Mouse (Mus musculus) neural tube, embryonic 11.5 days (tissue): ENCODE measurements around the gene Fam124a. TPM values are rescaled to one million over a fixed set of nuclear protein-coding genes. Genes with fewer than 3 reads are reported as not detected.
A peak's percentile ranks its signal among the peaks of the same experiment; 100 is the strongest.
"Not testable (repeated sequence)": the region's sequence is repeated elsewhere in the genome, so short reads cannot be mapped to it uniquely, and the experiment has no call there.

Experiments
- ATAC-seq: fragments of 200-750 bp; cut with Nextera tagmentation; 2 replicates; pipeline ENCODE4 v1.8.0; 2017; ENCODE audit warnings: moderate number of reproducible peaks, mild to moderate bottlenecking, moderate TSS enrichment, moderate library complexity; ENCODE audit not compliant: insufficient read depth, low FRiP score, low TSS enrichment
- DNase-seq: peaks from one replicate; pipeline ENCODE4 v3.0.0-alpha.2; 2015; ENCODE audit warnings: low spot score
- H3K27ac ChIP-seq: fragments of 300-500 bp; sonication (generic); 2 replicates; pipeline ENCODE4 v1.5.1; 2014; ENCODE audit warnings: low read depth, mild to moderate bottlenecking, low read length
- H3K27me3 ChIP-seq: fragments of 300-500 bp; sonication (generic); 2 replicates; pipeline ENCODE4 v1.6.1; 2014; ENCODE audit warnings: mild to moderate bottlenecking, low read length, mixed read lengths; ENCODE audit not compliant: control insufficient read depth, insufficient read depth
- H3K36me3 ChIP-seq: fragments of 300-500 bp; sonication (generic); 2 replicates; pipeline ENCODE4 v1.6.1; 2014; ENCODE audit warnings: mild to moderate bottlenecking, low read length, moderate library complexity, mixed read lengths; ENCODE audit not compliant: control insufficient read depth, insufficient read depth
- H3K4me1 ChIP-seq: fragments of 300-500 bp; sonication (generic); 2 replicates; pipeline ENCODE4 v1.6.1; 2014; ENCODE audit warnings: low read length, mixed read lengths; ENCODE audit not compliant: control insufficient read depth, insufficient read depth
- H3K4me2 ChIP-seq: fragments of 300-500 bp; sonication (generic); 2 replicates; pipeline ENCODE4 v1.6.1; 2014; ENCODE audit warnings: low read depth, mild to moderate bottlenecking, moderate library complexity
- H3K4me3 ChIP-seq: fragments of 300-500 bp; sonication (generic); 2 replicates; pipeline ENCODE4 v1.5.1; 2014; ENCODE audit warnings: low read depth, low read length
- H3K9ac ChIP-seq: fragments of 300-500 bp; sonication (generic); 2 replicates; pipeline ENCODE4 v1.6.1; 2014; ENCODE audit warnings: mild to moderate bottlenecking, low read length
- H3K9me3 ChIP-seq: fragments of 300-500 bp; sonication (generic); 2 replicates; pipeline ENCODE4 v1.6.1; 2016; ENCODE audit warnings: low read length; ENCODE audit not compliant: control insufficient read depth
- WGBS: fragments of 180-500 bp; shearing (Covaris S2); extraction: QIAGEN DNeasy Blood & Tissue Kit; methylation state at CpG from one replicate; pipeline ENCODE4 v1.1.7; 2014; 5-methylcytosine and 5-hydroxymethylcytosine counted together
- polyA plus RNA-seq: library from polyadenylated mRNA; unstranded; fragments of >200 nt; fragmentation: Nextera tagmentation; extraction: Ambion mirVana; gene quantifications from 2 replicates; pipeline ENCODE4 v1.2.1, GENCODE M21; 2014

Gene Fam124a
- polyA plus RNA-seq, 1 experiment from 2014 or later, result 4.6 TPM

DNA sequence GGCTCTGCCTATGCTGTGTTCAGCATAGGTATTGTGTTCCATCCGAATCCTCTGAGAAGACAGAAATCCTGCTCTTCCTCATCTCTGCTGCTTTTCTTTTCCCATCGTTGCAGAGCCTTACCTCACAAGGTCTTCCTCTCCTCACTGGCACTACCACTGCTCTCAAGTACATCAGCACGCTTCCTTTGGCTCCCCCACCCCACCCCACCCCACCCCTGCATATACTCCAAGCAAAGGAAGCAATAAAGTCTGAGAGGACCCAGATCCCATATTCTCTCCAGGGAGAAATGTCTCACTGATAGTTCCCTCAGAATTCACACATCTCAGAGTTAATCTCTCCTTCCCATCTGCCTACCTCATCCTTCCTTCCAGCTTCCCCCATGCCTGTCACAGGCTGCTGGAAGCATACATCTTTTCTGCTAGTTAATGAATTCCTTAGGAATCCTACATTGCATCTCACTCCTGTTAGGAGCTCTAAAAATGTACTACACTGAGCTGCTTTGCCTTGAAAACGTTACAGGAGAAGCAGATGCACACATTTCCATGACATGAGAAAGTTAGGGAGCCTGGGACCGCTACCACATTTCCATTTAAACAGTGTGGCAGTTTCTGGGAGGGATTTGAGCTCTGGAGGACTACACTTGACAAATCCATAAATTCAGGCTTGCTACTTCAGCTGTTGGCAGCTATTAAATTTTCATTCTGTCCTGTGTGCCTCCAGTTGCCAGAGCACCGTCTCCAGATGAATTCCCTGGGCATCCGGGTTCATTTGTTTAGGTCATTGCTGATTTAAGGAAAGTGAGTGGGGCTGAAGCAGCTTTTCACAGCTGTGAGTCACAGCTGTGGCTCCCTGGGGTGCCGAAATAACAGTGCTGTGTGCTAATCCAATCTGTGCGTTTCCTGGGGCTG is 82.2 kb downstream of the Fam124a start:
- DNase-seq (peak; percentile 46), ATAC-seq (peak; percentile 55; the same call in 1 of the 2 replicates)
- H3K9me3 ChIP-seq, result no peaks in the 10 kb centered on the region
- no peak overlapping the region for H3K4me3 ChIP-seq
- peaks cover 12% of the 10 kb centered on the region; the same call in 1 of the 2 replicates for H3K4me1 ChIP-seq
- H3K9ac ChIP-seq, result no peak overlapping the region
- no peaks in the 10 kb centered on the region for H3K27me3 ChIP-seq
- H3K4me2 ChIP-seq, result no peak overlapping the region; the same call in 1 of the 2 replicates
- 24% methylated on average over 9 of the region's 9 CpGs for WGBS
- no peaks in the 10 kb centered on the region for H3K36me3 ChIP-seq
- H3K27ac ChIP-seq, result peak overlapping the region; percentile 58; the same call in 1 of the 2 replicates

- 49% methylated on average over 6 of the region's 6 CpGs for WGBS
- peaks cover 12% of the 10 kb centered on the region; the same call in 1 of the 2 replicates for H3K4me1 ChIP-seq
These were observed 82.8 kb downstream of the Fam124a start for GRCm38 (mm10) chr14:62638345-62638702.

GRCm38 (mm10) chr14:62639111-62639510 is 83.6 kb downstream of the Fam124a start:
- H3K36me3 ChIP-seq, result no peaks in the 10 kb centered on the region
- WGBS, result 66% methylated on average over 6 of the region's 6 CpGs
- H3K27ac ChIP-seq, result no peak overlapping the region
- no peak overlapping the region for H3K4me3 ChIP-seq
- peaks cover 12% of the 10 kb centered on the region; the same call in 1 of the 2 replicates for H3K4me1 ChIP-seq
- H3K9me3 ChIP-seq, result no peaks in the 10 kb centered on the region
- H3K9ac ChIP-seq, result no peak overlapping the region
- DNase-seq, result no peak
- H3K27me3 ChIP-seq, result no peaks in the 10 kb centered on the region
- H3K4me2 ChIP-seq, result no peak overlapping the region
- ATAC-seq, result no peak

More at GRCm38 (mm10) chr14:62638345-62638702, 82.8 kb downstream of the Fam124a start:
- Histone ChIP-seq H3K36me3 (no peaks in the 10 kb centered on the region), H3K4me2 (no peak overlapping the region; the same call in 1 of the 2 replicates), H3K4me3 (no peak overlapping the region), H3K9ac (no peak overlapping the region), H3K27ac (no peak overlapping the region), H3K27me3 (no peaks in the 10 kb centered on the region), H3K9me3 (no peaks in the 10 kb centered on the region)
- no peak; the same call in 1 of the 2 replicates for ATAC-seq
- DNase-seq, result no peak

GRCm38 (mm10) chr14:62639551-62639950 is 84.0 kb downstream of the Fam124a start:
- Histone ChIP-seq H3K4me2 (no peak overlapping the region), H3K27me3 (no peaks in the 10 kb centered on the region), H3K36me3 (no peaks in the 10 kb centered on the region), H3K27ac (no peak overlapping the region), H3K9ac (no peak overlapping the region), H3K4me3 (no peak overlapping the region), H3K4me1 (peaks cover 12% of the 10 kb centered on the region; the same call in 1 of the 2 replicates), H3K9me3 (no peaks in the 10 kb centered on the region)
- no peak for ATAC-seq
- DNase-seq, result no peak
- 87% methylated on average over 5 of the region's 5 CpGs for WGBS

DNA sequence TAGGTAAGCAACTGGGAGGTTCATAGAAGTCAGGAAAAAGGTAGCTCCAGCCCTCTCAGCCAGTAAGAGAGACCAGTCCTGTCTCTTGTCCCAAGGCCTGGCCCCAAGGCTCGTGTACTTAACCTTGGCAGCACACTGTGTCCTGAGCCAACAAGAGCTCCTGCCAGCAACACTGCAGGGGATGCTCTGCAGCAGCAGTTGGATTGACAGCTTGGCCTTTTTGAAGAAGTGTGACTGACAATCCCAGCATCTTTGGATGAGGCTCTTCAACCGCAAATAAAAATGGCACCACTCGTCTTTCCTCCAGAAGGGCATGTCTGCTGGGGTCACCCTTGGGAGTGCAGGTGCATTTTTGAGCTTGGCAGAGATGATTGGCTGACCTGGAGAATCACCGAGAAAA is 84.9 kb downstream of the Fam124a start:
- Histone ChIP-seq H3K36me3 (no peaks in the 10 kb centered on the region), H3K27me3 (no peaks in the 10 kb centered on the region), H3K4me3 (no peak overlapping the region), H3K4me1 (peaks cover 12% of the 10 kb centered on the region; the same call in 1 of the 2 replicates), H3K9ac (no peak overlapping the region), H3K9me3 (no peaks in the 10 kb centered on the region), H3K27ac (no peak overlapping the region), H3K4me2 (no peak overlapping the region)
- ATAC-seq, result no peak
- 71% methylated on average over 4 of the region's 4 CpGs for WGBS
- DNase-seq, result no peak

- not testable (repeated sequence) for H3K36me3 ChIP-seq, ATAC-seq
- over 99% methylated on average over 6 of the region's 7 CpGs for WGBS
These were observed 86.8 kb downstream of the Fam124a start for GRCm38 (mm10) chr14:62642368-62642767.

GRCm38 (mm10) chr14:62648405-62648804 is 92.9 kb downstream of the Fam124a start:
- Histone ChIP-seq H3K27me3 (no peaks in the 10 kb centered on the region), H3K27ac (no peak overlapping the region)
- WGBS, result 89% methylated on average over 6 of the region's 6 CpGs

More at GRCm38 (mm10) chr14:62642368-62642767, 86.8 kb downstream of the Fam124a start:
- H3K9me3 ChIP-seq, DNase-seq, H3K9ac ChIP-seq, H3K4me3 ChIP-seq, H3K4me1 ChIP-seq, H3K27me3 ChIP-seq, H3K4me2 ChIP-seq, H3K27ac ChIP-seq: not testable (repeated sequence)

DNA sequence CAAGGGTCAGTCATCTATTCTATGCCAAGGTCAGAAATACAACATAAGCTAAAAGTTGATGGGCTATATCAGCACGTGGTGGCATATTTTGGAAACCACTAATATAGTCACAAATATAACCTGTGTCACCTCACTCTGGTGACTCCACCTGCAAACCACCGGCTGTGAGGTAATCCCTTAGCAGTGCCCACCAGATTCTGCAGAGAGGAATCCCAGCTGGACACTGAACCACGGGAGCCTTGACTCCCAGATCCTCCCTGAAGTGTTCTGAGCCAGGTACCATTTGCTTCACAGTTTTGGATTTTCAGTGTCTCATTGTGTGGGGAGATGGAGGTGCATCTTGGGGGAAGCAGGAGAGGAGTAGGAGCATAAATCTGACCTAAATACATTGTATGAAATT is 94.8 kb downstream of the Fam124a start:
- DNase-seq, result no peak
- no peaks in the 10 kb centered on the region for H3K4me1 ChIP-seq
- WGBS, result 75% methylated on average over 3 of the region's 3 CpGs

More at GRCm38 (mm10) chr14:62648405-62648804, 92.9 kb downstream of the Fam124a start:
- H3K4me1 ChIP-seq, result no peaks in the 10 kb centered on the region
- no peaks in the 10 kb centered on the region for H3K36me3 ChIP-seq
- H3K9me3 ChIP-seq, result no peaks in the 10 kb centered on the region
- H3K4me3 ChIP-seq, result no peak overlapping the region
- DNase-seq, result no peak
- H3K4me2 ChIP-seq, result no peak overlapping the region
- H3K9ac ChIP-seq, result no peak overlapping the region
- no peak for ATAC-seq

DNA sequence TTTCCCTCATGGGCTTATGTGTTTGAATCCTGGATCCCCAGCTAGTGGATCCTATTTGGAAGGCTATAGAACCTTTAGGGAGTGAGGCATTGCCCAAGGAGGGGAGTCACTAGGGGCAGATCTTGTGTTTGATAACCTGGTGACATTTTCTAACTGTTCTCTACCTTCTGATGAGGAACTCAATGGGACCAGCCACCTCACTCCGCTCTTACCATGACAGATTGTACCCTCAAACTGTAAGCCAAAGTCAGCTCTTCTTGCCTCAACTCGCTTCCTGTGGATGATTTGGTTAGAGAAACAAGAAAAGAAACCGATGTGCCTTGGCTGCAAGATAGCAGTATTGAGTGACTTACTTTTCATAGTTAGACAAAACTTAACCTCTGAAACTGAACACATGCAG is 96.2 kb downstream of the Fam124a start:
- no peak for DNase-seq
- no peak overlapping the region for H3K4me2 ChIP-seq

More for the DNA sequence above, 94.8 kb downstream of the Fam124a start:
- ATAC-seq, result no peak
- Histone ChIP-seq H3K36me3 (no peaks in the 10 kb centered on the region), H3K4me3 (no peak overlapping the region), H3K27me3 (no peaks in the 10 kb centered on the region), H3K9me3 (no peaks in the 10 kb centered on the region), H3K27ac (no peak overlapping the region), H3K9ac (no peak overlapping the region), H3K4me2 (no peak overlapping the region)

More for the DNA sequence above, 96.2 kb downstream of the Fam124a start:
- Histone ChIP-seq H3K9ac (no peak overlapping the region), H3K27me3 (no peaks in the 10 kb centered on the region), H3K36me3 (no peaks in the 10 kb centered on the region), H3K27ac (no peak overlapping the region), H3K4me3 (no peak overlapping the region), H3K9me3 (no peaks in the 10 kb centered on the region), H3K4me1 (no peaks in the 10 kb centered on the region)
- ATAC-seq, result no peak
- 94% methylated on average over 3 of the region's 3 CpGs for WGBS
